Mouse (Mus musculus): Measurements from ENCODE around the gene Sema3e.

Sema3e gene

DNA sequence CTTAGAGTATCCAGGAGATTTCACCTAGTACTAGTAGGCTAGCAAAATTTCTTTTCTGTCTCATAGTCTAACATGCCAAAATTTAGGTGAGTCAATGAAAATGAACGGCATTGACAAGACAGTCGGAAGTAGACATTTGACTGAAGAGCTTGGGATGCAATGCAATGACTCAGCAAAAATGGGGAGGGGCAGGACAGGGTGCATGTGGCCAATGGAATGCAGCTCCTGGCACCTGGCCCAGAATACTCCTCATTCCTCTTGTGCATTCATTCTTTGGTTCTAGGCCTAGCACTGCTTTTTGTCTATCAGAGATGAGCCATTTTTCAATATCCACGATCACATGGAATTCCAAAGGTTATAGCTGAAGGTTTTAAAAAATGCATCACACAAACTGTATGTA, 48.1 kb downstream of the Sema3e start:
- DNase-seq (ENCODE audit: extremely low spot score): no peak

DNA sequence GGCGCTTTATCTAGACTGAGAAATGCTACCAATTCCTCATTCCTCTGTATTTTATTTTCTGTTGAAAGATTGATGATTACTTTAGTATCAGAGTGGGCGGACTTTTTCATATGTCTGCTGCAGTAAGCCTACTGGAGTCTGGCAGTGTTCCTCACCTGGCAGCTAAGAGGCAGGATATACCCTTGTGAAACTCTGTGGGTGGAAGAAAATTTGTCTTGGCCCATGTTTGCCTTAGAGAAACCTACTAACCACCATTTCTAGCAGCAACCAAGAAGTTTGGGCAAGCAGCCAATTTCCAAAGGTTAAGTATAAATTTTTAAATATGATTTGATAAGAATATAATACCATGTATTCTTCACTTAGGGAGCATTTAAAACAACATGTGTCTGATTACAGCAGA, 63.0 kb downstream of the Sema3e start:
- no peak for DNase-seq (ENCODE audit: extremely low spot score)

DNA sequence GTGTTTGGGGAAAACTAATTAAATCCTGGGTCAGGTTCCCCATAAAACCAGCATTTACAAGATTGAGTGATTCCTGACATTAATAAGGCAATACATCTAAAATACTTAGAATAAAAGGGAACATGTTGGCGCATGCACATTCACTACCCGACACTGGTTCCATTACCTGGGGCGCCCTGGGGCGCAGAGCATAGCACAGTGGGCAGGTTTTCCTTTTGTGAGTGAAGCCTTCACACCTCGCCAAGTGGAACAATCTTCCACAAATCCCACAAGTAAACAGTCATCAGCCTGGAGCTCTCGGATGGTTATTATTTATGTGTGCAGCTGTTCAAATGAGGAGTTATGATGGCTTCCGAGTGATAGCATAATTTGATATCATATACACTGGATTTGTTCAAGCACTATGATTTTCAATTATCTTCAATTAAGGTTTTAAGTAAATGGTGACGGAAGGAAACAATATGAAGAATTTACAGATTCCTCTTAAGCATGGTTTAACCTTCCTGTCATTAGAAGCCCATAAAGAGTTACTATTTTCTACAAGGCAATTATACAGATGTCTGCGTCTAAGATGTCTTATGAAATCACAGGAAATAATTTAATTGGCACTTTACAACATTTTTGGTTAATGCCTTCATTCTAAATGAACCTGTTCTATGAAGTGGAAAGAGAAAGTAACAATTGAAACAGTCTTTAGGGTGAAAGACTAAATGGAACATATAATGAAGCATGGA, 65.0 kb downstream of the Sema3e start:
- DNase-seq (ENCODE audit: extremely low spot score): no peak

DNA sequence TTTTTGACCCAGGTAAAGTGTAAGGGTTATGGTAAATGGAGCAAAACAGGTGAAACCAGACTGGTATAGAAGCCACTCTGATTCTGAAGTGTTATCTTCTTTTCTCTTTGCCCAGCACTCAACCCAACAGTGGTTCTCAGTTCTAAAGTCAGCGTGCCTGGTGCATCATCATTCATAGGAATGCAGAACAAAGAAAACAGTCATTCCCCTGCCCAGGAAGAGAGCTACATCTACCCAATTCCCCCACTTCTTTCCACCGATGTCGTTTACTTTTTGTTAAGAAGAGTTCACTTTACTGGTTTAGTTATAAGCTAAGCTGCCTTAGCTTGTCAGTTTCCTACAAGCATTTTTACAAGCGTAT, 65.5 kb downstream of the Sema3e start:
- no peak for DNase-seq (ENCODE audit: extremely low spot score)

GRCm38 (mm10) chr5:14092262-14092776, 67.2 kb downstream of the Sema3e start:
- peak; percentile 11 for DNase-seq (ENCODE audit: extremely low spot score)

DNA sequence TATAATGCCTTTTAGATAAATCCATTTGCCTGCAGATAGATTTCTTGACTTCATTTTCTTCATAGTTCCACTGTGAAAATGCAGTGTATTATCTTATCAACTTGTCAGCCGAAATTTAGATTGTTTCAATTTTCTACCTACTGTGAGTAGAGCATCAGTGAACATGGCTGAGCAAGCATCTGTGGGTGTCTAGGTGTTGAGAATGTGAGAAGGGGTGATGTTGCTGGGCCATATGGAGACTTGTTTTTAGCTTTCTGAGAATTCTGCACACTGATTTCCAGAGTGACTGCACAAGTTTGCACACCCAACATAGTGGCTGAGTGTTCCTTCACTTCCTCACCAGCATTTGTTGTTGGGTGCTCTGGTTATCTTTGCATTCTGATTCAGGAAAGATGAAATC, 71.1 kb downstream of the Sema3e start:
- no peak for DNase-seq (ENCODE audit: extremely low spot score)

- DNase-seq (ENCODE audit: extremely low spot score): no peak
Observed at GRCm38 (mm10) chr5:14098677-14099076, 73.6 kb downstream of the Sema3e start.

DNA sequence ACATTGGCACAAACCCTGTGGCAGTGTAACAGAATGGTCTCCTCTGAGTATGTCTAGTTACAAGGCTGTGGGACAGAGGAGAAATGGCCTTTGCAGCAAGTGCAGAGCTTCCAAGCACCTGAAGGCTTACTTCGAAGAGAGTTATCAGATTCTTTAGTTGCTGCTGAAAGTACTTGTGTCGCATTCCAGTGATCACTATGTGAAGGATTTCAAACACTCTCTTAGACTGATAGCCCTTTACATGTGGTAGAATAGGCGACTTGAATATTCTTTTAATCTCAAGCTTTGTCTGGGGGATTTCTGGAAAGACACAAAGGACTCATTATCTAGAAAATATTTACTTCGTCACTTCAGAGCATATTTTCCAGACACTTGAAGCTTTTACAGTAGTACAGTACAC, 82.3 kb downstream of the Sema3e start:
- DNase-seq (ENCODE audit: extremely low spot score): no peak

DNA sequence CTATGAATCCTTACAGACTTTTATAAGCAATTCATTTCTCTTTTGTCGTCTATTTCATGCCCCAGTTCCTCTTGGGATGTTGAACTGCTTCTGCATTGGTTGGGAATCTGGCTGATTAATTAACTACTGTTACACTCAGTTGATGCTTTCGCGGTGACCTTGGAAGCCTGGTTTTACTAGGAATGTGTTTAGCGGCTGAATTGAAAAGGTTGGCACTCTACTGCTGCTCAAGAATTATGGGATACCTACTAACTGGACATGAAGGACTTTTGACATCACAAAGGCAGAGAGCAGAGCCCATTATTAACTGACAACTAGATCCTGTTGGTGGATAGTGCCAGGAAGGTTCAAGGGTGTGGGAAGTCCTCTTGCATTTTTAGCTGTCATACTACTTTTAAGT, 83.9 kb downstream of the Sema3e start:
- no peak for DNase-seq (ENCODE audit: extremely low spot score)

DNA sequence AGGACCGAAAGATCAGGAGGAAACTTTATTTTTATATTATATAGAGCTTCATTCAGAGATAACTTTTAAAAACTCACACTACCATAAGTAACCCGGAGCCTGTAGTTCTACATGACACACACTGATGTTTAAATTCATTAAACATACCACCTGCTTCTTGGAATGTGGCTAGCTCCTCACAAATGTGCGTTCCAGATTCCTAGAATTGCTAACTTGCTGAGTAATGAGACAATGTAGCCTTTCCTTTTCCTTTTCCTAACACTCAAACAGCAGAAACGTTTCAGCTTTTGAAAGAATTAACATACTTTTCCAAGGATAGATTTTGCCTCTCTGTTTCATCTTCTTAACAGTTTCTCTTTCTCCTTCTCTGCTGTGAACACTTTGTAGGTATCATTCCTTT, 86.3 kb downstream of the Sema3e start:
- DNase-seq (ENCODE audit: extremely low spot score): no peak

DNA sequence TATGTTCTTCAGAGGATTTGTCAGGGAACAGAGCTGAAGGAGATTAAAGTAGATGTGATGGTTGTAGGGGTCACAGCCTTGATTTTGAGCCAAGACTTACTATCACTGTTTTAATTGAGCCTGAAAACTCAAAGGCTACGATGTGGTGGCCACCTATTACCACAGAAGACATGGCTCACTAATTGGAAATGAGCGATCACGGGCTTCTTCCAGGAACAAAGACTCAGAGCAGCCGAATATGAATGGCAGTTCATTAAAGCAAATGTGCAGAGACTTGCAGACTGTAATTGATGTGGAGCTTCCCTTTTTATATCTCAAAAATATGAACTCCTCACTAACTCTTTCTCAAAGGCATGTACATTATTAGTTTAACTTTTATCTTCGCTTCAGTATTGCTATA, 96.8 kb downstream of the Sema3e start:
- DNase-seq (ENCODE audit: extremely low spot score): no peak

- no peak for DNase-seq (ENCODE audit: extremely low spot score)
Observed at GRCm38 (mm10) chr5:14126591-14126990, 101.5 kb downstream of the Sema3e start.

GRCm38 (mm10) chr5:14135929-14136328, 110.9 kb downstream of the Sema3e start:
- no peak for DNase-seq (ENCODE audit: extremely low spot score)

GRCm38 (mm10) chr5:14138725-14139124, 113.6 kb downstream of the Sema3e start:
- no peak for DNase-seq (ENCODE audit: extremely low spot score)

GRCm38 (mm10) chr5:14162579-14162978, 137.5 kb downstream of the Sema3e start:
- DNase-seq (ENCODE audit: extremely low spot score): no peak

- no peak for DNase-seq (ENCODE audit: extremely low spot score)
Observed at GRCm38 (mm10) chr5:14163280-14163679, 138.2 kb downstream of the Sema3e start.

- DNase-seq (ENCODE audit: extremely low spot score): no peak
Observed at GRCm38 (mm10) chr5:14167776-14168175, 142.7 kb downstream of the Sema3e start.

DNA sequence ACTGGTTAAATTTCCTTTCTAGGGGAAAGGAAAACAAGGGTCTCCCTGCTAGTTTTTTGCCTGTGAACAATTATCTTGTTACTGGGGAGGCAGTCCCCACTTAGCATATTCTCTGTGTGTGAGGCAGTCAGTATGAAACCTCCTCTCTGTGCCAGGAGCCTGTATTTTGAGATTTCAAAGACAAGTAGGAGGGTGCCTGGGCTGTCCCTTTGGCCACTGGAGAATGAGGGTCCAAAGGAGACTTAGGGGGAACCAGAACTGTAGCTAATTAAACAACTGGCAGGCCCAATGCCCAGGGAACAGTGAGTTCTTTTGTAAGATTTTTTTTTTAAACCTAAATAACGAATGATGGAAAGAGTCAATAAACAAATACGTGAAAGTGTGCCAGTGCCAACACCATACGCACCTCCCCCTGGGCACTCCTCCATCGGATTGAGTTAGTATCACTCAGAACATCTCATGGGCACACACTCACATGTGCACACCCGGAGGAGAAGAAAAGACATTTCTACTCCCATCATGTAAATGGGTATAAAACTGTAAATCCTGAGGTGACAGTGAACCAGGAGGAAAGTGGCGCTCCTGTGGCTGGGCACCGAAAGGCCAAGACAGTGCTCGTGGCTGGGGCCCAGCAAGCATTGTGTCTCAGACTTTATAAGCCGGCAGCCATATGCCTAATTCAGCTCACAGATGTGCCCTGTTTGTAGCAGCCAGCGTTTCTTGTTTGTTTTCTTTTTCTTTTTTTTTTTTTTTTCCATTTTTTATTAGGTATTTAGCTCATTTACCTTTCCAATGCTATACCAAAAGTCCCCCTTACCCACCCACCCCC, 148.5 kb downstream of the Sema3e start:
- no peak for DNase-seq (ENCODE audit: extremely low spot score)

DNA sequence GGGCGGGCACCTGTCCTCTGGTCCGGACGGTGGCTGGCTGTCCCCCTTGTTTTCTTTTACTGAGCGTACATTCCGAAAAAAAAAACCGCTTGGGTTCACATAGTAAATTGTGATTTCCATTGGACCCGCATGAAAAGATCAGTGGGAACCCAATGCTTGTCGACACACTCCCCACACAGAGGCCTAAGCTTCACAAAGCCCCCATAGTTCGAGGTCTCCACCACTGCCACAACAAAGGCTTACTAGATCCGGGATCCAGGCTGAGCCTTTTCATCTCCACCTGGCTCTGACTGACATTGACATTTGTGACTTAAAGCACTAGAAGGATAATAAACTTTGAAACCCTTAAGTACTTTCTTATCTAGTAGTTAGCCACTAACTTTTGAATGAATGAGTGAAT, 155.5 kb downstream of the Sema3e start:
- DNase-seq (ENCODE audit: extremely low spot score): no peak

DNA sequence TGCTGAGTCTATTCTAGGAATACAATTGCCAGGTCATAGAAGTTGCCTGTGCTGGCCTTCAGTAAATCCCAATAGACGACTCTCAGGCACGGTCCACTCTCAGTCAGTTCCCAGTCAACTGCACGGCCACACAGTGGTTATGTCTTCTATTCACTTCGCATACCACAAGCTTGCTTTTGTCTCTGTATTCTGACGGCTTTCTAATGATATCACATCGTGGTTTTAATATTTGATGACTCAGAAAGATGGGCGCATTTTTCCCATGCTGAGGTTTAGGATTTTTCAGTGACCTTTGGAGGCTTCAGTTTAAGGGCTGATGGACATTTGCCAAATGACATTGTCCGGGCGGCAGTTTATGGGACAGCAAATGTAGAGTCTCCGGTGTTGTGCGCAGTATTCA, 157.1 kb downstream of the Sema3e start:
- no peak for DNase-seq (ENCODE audit: extremely low spot score)

- no peak for DNase-seq (ENCODE audit: extremely low spot score)
Observed at GRCm38 (mm10) chr5:14195172-14195819, 170.2 kb downstream of the Sema3e start.

GRCm38 (mm10) chr5:14198344-14199040, 173.4 kb downstream of the Sema3e start:
- DNase-seq (ENCODE audit: extremely low spot score): no peak

Measured in embryo, embryonic 9.5 days (tissue).